Mouse (Mus musculus) kidney, adult 2 months (tissue): Measurements from ENCODE around the gene Gm9918. TPM values are rescaled to one million over a fixed set of nuclear protein-coding genes. Genes with fewer than 3 reads are reported as not detected.

ENCODE experiments used
- DNase-seq: peaks from one replicate; pipeline ENCODE4 v3.0.0; 2021
- H3K27ac ChIP-seq: fragments of 200-500 bp; 2 replicates; pipeline ENCODE4 v1.5.1; 2012; ENCODE audit warnings: low read depth, low read length, control low read depth, inconsistent platforms; ENCODE audit not compliant: insufficient read depth
- H3K27me3 ChIP-seq: fragments of 200-500 bp; replicated peaks from 2 replicates; pipeline ENCODE4 v1.6.1; 2012; ENCODE audit warnings: mild to moderate bottlenecking, moderate library complexity, low read length, inconsistent platforms; ENCODE audit not compliant: control insufficient read depth, insufficient read depth
- H3K36me3 ChIP-seq: fragments of 200-500 bp; 2 replicates; pipeline ENCODE4 v1.6.1; 2012; ENCODE audit warnings: mild to moderate bottlenecking, moderate library complexity, low read length, inconsistent platforms; ENCODE audit not compliant: control insufficient read depth, insufficient read depth
- H3K4me1 ChIP-seq: fragments of 200-500 bp; 2 replicates; pipeline ENCODE4 v1.6.1; 2011; ENCODE audit warnings: low read length; ENCODE audit not compliant: control insufficient read depth, insufficient read depth
- H3K4me3 ChIP-seq: fragments of 200-500 bp; 2 replicates; pipeline ENCODE4 v1.5.1; 2011; ENCODE audit warnings: mild to moderate bottlenecking, low read depth, low read length, control low read depth; ENCODE audit not compliant: insufficient read depth
- CTCF ChIP-seq: fragments of 200-500 bp; conservative IDR thresholded peaks from 2 replicates; pipeline ENCODE4 v1.5.1; 2011; ENCODE audit warnings: low read depth, mild to moderate bottlenecking, control low read depth, low read length, moderate library complexity, mixed read lengths; ENCODE audit not compliant: insufficient read depth, insufficient read length
- POLR2A ChIP-seq: fragments of 200-500 bp; IDR thresholded peaks from one replicate; pipeline ENCODE4 v1.6.1; 2011; ENCODE audit warnings: low read depth, low read length, control low read depth
- WGBS: fragments of 180-500 bp; shearing (Covaris S2); methylation state at CpG from one replicate; pipeline ENCODE4 v1.1.7; 2018; 5-methylcytosine and 5-hydroxymethylcytosine counted together
- polyA plus RNA-seq: library from polyadenylated mRNA; depleted of rRNA; stranded (reverse); fragments of >200 nt; gene quantifications from 2 replicates; pipeline ENCODE4 v1.2.3, GENCODE M21; 2012; rRNA removed

Gm9918 gene
- polyA plus RNA-seq, 1 experiment: 0.41 TPM

- 80% methylated on average over 6 of the region's 6 CpGs for WGBS
- Histone ChIP-seq H3K4me3 (no peak overlapping the region), H3K27ac (no peak overlapping the region), H3K36me3 (no peaks in the 10 kb centered on the region), H3K27me3 (no peaks in the 10 kb centered on the region), H3K4me1 (no peaks in the 10 kb centered on the region)
- DNase-seq: peak; percentile 75
- TF ChIP-seq POLR2A: no peak
- TF ChIP-seq CTCF: peak; percentile 94
Measured at GRCm38 (mm10) chr15:102316263-102316662, 45.9 kb downstream of the Gm9918 start.

Other genes starting within 250 kb of the Gm9918 start
- 20.7 and 25.0 TPM in 2 replicates for gene Krt18, start 242.4 kb upstream of the Gm9918 start, polyA plus RNA-seq
- gene Eif4b, start 196.8 kb upstream of the Gm9918 start, polyA plus RNA-seq: 92.1 and 124 TPM in 2 replicates
- 124 and 143 TPM in 2 replicates for gene Tns2, start 170.2 kb upstream of the Gm9918 start, polyA plus RNA-seq
- 29.7 and 30.1 TPM in 2 replicates for gene Spryd3, start 134.3 kb upstream of the Gm9918 start, polyA plus RNA-seq
- gene Igfbp6, start 126.2 kb upstream of the Gm9918 start, polyA plus RNA-seq: 18.5 and 26.8 TPM in 2 replicates
- 1.1 and 1.2 TPM in 2 replicates for gene Soat2, start 120.0 kb upstream of the Gm9918 start, polyA plus RNA-seq
- gene Zfp740, start 67.3 kb upstream of the Gm9918 start, polyA plus RNA-seq: 29.1 and 30.3 TPM in 2 replicates
- gene Csad, start 65.8 kb upstream of the Gm9918 start, polyA plus RNA-seq: 216 and 255 TPM in 2 replicates
- 2.7 and 11.1 TPM in 2 replicates for gene Itgb7, start 38.6 kb upstream of the Gm9918 start, polyA plus RNA-seq
- 21.2 and 25.6 TPM in 2 replicates for gene Rarg, start 13.0 kb upstream of the Gm9918 start, polyA plus RNA-seq
- 66.5 and 72.1 TPM in 2 replicates for gene Mfsd5, start 8.9 kb downstream of the Gm9918 start, polyA plus RNA-seq
- 0.45 and 0.53 TPM in 2 replicates for gene Espl1, start 25.7 kb downstream of the Gm9918 start, polyA plus RNA-seq
- gene Pfdn5, start 55.6 kb downstream of the Gm9918 start, polyA plus RNA-seq: 141 and 206 TPM in 2 replicates
- 70.0 and 72.6 TPM in 2 replicates for gene Myg1, start 61.1 kb downstream of the Gm9918 start, polyA plus RNA-seq
- gene Aaas, start 80.2 kb downstream of the Gm9918 start, polyA plus RNA-seq: 31.1 and 38.1 TPM in 2 replicates
- gene Sp7, start 96.6 kb downstream of the Gm9918 start, polyA plus RNA-seq: 0.05 and 0.06 TPM in 2 replicates
- 15.7 and 17.6 TPM in 2 replicates for gene Sp1, start 135.6 kb downstream of the Gm9918 start, polyA plus RNA-seq
- gene Amhr2, start 174.8 kb downstream of the Gm9918 start, polyA plus RNA-seq: 0.67 and 1.4 TPM in 2 replicates
- gene Prr13, start 188.5 kb downstream of the Gm9918 start, polyA plus RNA-seq: 181 and 204 TPM in 2 replicates
- 572 and 616 TPM in 2 replicates for gene Pcbp2, start 200.0 kb downstream of the Gm9918 start, polyA plus RNA-seq
- not detected in 2 replicates for gene Gm10337, start 233.2 kb downstream of the Gm9918 start, polyA plus RNA-seq
- gene Map3k12, start 246.5 kb downstream of the Gm9918 start, polyA plus RNA-seq: 7.7 and 9.0 TPM in 2 replicates
- gene Tarbp2, start 247.6 kb downstream of the Gm9918 start, polyA plus RNA-seq: 54.9 and 62.1 TPM in 2 replicates